In the genomic region with DNA sequence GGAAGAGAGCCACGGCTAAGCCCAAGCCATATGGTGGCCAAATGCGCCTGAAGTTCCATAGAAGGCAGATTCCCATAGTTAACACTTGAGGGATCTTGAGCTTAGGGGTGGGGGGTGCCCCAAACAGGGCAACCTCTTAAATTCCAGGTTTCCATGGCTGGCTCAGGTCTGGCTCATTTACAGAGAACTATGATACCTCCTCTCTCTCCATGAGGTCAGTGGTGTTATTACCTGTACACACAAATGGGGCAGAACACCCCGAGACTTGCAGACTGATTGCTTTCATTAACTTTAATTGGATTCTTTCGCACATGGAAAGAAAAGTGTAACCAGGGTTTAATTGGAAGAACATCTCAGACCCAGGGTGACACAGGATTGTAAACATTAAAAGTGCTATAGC, we compare ENCODE assay signal across 24 mouse cellular contexts.
"Had no signal": no experiment of that assay in that cellular context is flagged by ENCODE, and none has a peak within 500 bp of the region (broad histone marks: within the 10 kb centered on the region; RNA-seq: fewer than 3 reads in every experiment).

No protein-coding gene starts in this region.

- H3K4me3 ChIP-seq: kidney, embryonic 15.5 days; left cerebral cortex, adult 2 months; limb, embryonic 15.5 days; megakaryocyte, embryonic 14.5 days; midbrain, embryonic 10.5 days; midbrain, embryonic 13.5 days; myocyte; stomach, embryonic 15.5 days had no signal

- H3K9me3 ChIP-seq: kidney, embryonic 15.5 days; limb, embryonic 15.5 days; midbrain, embryonic 10.5 days; midbrain, embryonic 13.5 days; stomach, embryonic 15.5 days had no signal

- H3K4me2 ChIP-seq: kidney, embryonic 15.5 days; limb, embryonic 15.5 days; liver, embryonic 11.5 days; lung, embryonic 14.5 days; midbrain, embryonic 13.5 days; stomach, embryonic 15.5 days had no signal

- H3K9ac ChIP-seq: kidney, embryonic 15.5 days; limb, embryonic 15.5 days; liver, embryonic 14.5 days; liver, postnatal 0 days; lung, embryonic 14.5 days; midbrain, embryonic 13.5 days; stomach, embryonic 15.5 days had no signal

- H3K27me3 ChIP-seq: kidney, embryonic 15.5 days; limb, embryonic 15.5 days; megakaryocyte, embryonic 14.5 days; midbrain, embryonic 13.5 days; stomach, embryonic 15.5 days had no signal

- H3K27ac ChIP-seq: kidney, embryonic 15.5 days; left cerebral cortex, adult 2 months; limb, embryonic 15.5 days; liver, embryonic 14.5 days; midbrain, embryonic 10.5 days; midbrain, embryonic 13.5 days; stomach, embryonic 15.5 days had no signal

- H3K36me3 ChIP-seq: kidney, embryonic 15.5 days; limb, embryonic 15.5 days; midbrain, embryonic 10.5 days; midbrain, embryonic 13.5 days; stomach, embryonic 15.5 days had no signal

- DNase-seq: kidney, adult 11 months; kidney, adult 8-10 months; kidney, postnatal 10 days; kidney, postnatal 36 days; layer of hippocampus, postnatal 36 days; liver, postnatal 0 days; lung, postnatal 10 days; lung, postnatal 36 days; right cerebral cortex, adult 18-20 months; right cerebral cortex, postnatal 25 days; spleen, adult 18-20 months; thymus, postnatal 25 days had no signal

- ATAC-seq: liver, postnatal 0 days; midbrain, embryonic 13.5 days; midbrain, embryonic 16.5 days had no signal

- H3K4me1 ChIP-seq: megakaryocyte, embryonic 14.5 days; stomach, embryonic 15.5 days had no signal
